1 mouse cellular context compared by ENCODE assay signal in the genomic region with DNA sequence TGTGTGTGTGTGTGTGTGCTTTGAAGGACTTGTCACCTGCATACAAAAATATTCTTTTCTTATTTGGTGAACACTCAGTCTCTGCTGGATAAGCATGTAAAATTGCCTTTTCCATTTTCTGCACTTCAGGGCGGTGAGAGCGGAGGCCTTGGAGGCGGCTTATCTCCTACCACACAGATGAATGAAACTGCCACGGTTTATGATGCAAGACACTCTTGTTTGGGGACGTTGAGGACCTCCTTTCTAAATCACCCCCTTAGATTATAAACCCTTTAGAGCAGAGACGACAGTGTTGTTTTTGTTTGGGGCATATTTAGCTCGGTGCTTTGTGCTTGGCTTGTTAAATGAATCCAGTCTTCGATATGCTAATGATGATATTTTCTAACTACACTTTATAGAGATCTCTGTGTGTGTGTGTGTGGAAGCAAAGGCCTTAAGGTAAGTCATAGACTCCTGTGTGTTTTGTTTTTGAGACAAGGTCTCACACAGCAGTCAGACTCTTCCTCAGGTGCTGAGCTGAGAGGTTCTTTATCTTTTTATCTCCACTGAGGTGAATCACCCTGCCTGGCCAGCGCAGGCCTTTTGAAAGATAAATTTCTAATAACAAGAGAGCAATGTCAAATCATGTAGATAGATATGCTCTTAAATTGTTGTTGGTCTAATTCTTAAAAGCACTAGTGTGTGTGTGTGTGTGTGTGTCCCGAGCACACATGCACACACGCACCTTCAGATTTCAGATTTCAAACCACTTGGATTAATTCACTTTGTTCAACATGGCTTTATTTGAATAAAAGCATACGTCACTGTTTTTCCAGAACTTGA.
TF ChIP-seq lines count a peak whose summit lies in the region.

No protein-coding gene starts in this region.

TF ChIP-seq in MEL, 35 proteins besides CTCF, POLR2A, EP300 and RAD21 (continued from another document):
- TF ChIP-seq E2F4 (IDR thresholded peaks at IDR 0.05; ENCODE audit: borderline replicate concordance, low read depth, low read length) (0 out of 2 replicates have a peak, but pooled peaks have one; percentile 60), USF2 (IDR thresholded peaks at IDR 0.05; ENCODE audit: borderline replicate concordance in 1 of 2, insufficient read depth in 1 of 2, low read depth in 1 of 2, low read length in 2 of 2) (no peak), ZC3H11A (IDR thresholded peaks at IDR 0.05; ENCODE audit: low read depth, low read length) (no peak), MYB (IDR thresholded peaks at IDR 0.05; ENCODE audit: low read depth, low read length) (peak; percentile 81), CHD1 (IDR thresholded peaks at IDR 0.05; ENCODE audit: low read depth, low read length) (peak; percentile 35; the same call in 1 of the 2 replicates), KAT2A (conservative IDR thresholded peaks at IDR 0.05; ENCODE audit: low read depth, low read length) (no peak), ZKSCAN1 (IDR thresholded peaks at IDR 0.05; ENCODE audit: low read depth, low read length) (no peak)
